Mouse (Mus musculus) granulocyte monocyte progenitor cell, adult 5-6 weeks (primary cell): ENCODE measurements around the gene Cd209f. TPM values are rescaled to one million over a fixed set of nuclear protein-coding genes. Genes with fewer than 3 reads are reported as not detected.
"Not testable (repeated sequence)": the region's sequence is repeated elsewhere in the genome, so short reads cannot be mapped to it uniquely, and the experiment has no call there.

ENCODE experiments used
- ATAC-seq: replicated peaks from 2 replicates; pipeline ENCODE4 v1.8.0; 2016; ENCODE audit warnings: mild to moderate bottlenecking, moderate TSS enrichment, inconsistent platforms; ENCODE audit not compliant: poor library complexity, severe bottlenecking
- total RNA-seq, 2 experiments: library from RNA; stranded (forward) in 1 of 2; stranded (reverse) in 1 of 2; fragments of 200-712, 200-1000 nt in 1 of 2; fragments of >200 nt in 1 of 2; fragmentation: Nextera tagmentation in 1 of 2; gene quantifications; 2 replicates each; pipeline ENCODE4 v1.2.3; 2014 to 2017

Gene Cd209f
- total RNA-seq (2014; fragmentation: Nextera tagmentation) = 0.64 TPM in 1 of 2 replicates, not detected in the other
- not detected in 2 replicates for total RNA-seq (2017)

GRCm38 (mm10) chr8:4105735-4106134 is at the start of gene Cd209f:
TSS of gene Cd209f (minus strand) at chr8:4105835.
- not testable (repeated sequence) for ATAC-seq

- ATAC-seq = no peak
Measured at GRCm38 (mm10) chr8:4154878-4155277, 49.2 kb upstream of the Cd209f start.

- no peak for ATAC-seq
Measured at GRCm38 (mm10) chr8:4147272-4147671, 41.6 kb upstream of the Cd209f start.

GRCm38 (mm10) chr8:4141721-4142120 is 36.1 kb upstream of the Cd209f start:
- no peak for ATAC-seq

GRCm38 (mm10) chr8:4139660-4140646 is 34.3 kb upstream of the Cd209f start:
- ATAC-seq = peak; percentile 96

GRCm38 (mm10) chr8:4133798-4134197 is 28.2 kb upstream of the Cd209f start, which contains the start of gene Cd209g:
TSS of gene Cd209g (plus strand) at chr8:4134098.
- no peak for ATAC-seq

GRCm38 (mm10) chr8:4088514-4088913 is 17.1 kb downstream of the Cd209f start:
- peak; percentile 81 for ATAC-seq

GRCm38 (mm10) chr8:4087180-4087722 is 18.4 kb downstream of the Cd209f start:
- peak; percentile 86 for ATAC-seq

Other genes with a start within 250 kb of the Cd209f start
- not detected in 2 replicates for gene Cd209d, start 227.3 kb downstream of the Cd209f start, total RNA-seq (2014; fragmentation: Nextera tagmentation)
- not detected in 2 replicates for gene Cd209d, start 227.3 kb downstream of the Cd209f start, total RNA-seq (2017)
- not detected in 2 replicates for gene Cd209b, start 179.0 kb downstream of the Cd209f start, total RNA-seq (2014; fragmentation: Nextera tagmentation)
- gene Cd209b, start 179.0 kb downstream of the Cd209f start, total RNA-seq (2017) = not detected in 2 replicates
- not detected in 2 replicates for gene Cd209c, start 151.1 kb downstream of the Cd209f start, total RNA-seq (2014; fragmentation: Nextera tagmentation)
- gene Cd209c, start 151.1 kb downstream of the Cd209f start, total RNA-seq (2017) = not detected in 2 replicates
- gene Cd209g, start 28.3 kb upstream of the Cd209f start, total RNA-seq (2014; fragmentation: Nextera tagmentation) = not detected in 2 replicates
- gene Cd209g, start 28.3 kb upstream of the Cd209f start, total RNA-seq (2017) = not detected in 2 replicates
- gene Evi5l, start 60.7 kb upstream of the Cd209f start, total RNA-seq (2014; fragmentation: Nextera tagmentation) = 4.4 and 10.5 TPM in 2 replicates
- gene Evi5l, start 60.7 kb upstream of the Cd209f start, total RNA-seq (2017) = 4.1 and 9.4 TPM in 2 replicates
- 0.68 and 0.80 TPM in 2 replicates for gene Prr36, start 111.6 kb upstream of the Cd209f start, total RNA-seq (2014; fragmentation: Nextera tagmentation)
- gene Prr36, start 111.6 kb upstream of the Cd209f start, total RNA-seq (2017) = under 0.01 TPM in 1 of 2 replicates, not detected in the other
- gene Lrrc8e, start 121.0 kb upstream of the Cd209f start, total RNA-seq (2014; fragmentation: Nextera tagmentation) = not detected in 2 replicates
- not detected in 2 replicates for gene Lrrc8e, start 121.0 kb upstream of the Cd209f start, total RNA-seq (2017)
- 29.7 and 44.6 TPM in 2 replicates for gene Map2k7, start 132.9 kb upstream of the Cd209f start, total RNA-seq (2014; fragmentation: Nextera tagmentation)
- 21.5 and 34.3 TPM in 2 replicates for gene Map2k7, start 132.9 kb upstream of the Cd209f start, total RNA-seq (2017)
- 1.1 TPM in 1 of 2 replicates, not detected in the other for gene Gm49320, start 133.0 kb upstream of the Cd209f start, total RNA-seq (2014; fragmentation: Nextera tagmentation)
- gene Gm49320, start 133.0 kb upstream of the Cd209f start, total RNA-seq (2017) = 0.52 TPM in 1 of 2 replicates, not detected in the other
- 13.1 and 17.0 TPM in 2 replicates for gene Tgfbr3l, start 142.4 kb upstream of the Cd209f start, total RNA-seq (2014; fragmentation: Nextera tagmentation)
- 2.4 and 2.8 TPM in 2 replicates for gene Tgfbr3l, start 142.4 kb upstream of the Cd209f start, total RNA-seq (2017)
- gene Snapc2, start 147.2 kb upstream of the Cd209f start, total RNA-seq (2014; fragmentation: Nextera tagmentation) = 14.4 and 14.5 TPM in 2 replicates
- 12.5 and 14.5 TPM in 2 replicates for gene Snapc2, start 147.2 kb upstream of the Cd209f start, total RNA-seq (2017)
- 3.8 and 3.9 TPM in 2 replicates for gene Ctxn1, start 153.4 kb upstream of the Cd209f start, total RNA-seq (2014; fragmentation: Nextera tagmentation)
- 0.60 TPM in 1 of 2 replicates, not detected in the other for gene Ctxn1, start 153.4 kb upstream of the Cd209f start, total RNA-seq (2017)
- 72.1 and 74.5 TPM in 2 replicates for gene Timm44, start 170.1 kb upstream of the Cd209f start, total RNA-seq (2014; fragmentation: Nextera tagmentation)
- 113 and 128 TPM in 2 replicates for gene Timm44, start 170.1 kb upstream of the Cd209f start, total RNA-seq (2017)
- 16.9 and 23.2 TPM in 2 replicates for gene Ccl25, start 219.4 kb upstream of the Cd209f start, total RNA-seq (2014; fragmentation: Nextera tagmentation)
- gene Ccl25, start 219.4 kb upstream of the Cd209f start, total RNA-seq (2017) = 5.1 and 16.7 TPM in 2 replicates
- gene Elavl1, start 219.6 kb upstream of the Cd209f start, total RNA-seq (2014; fragmentation: Nextera tagmentation) = 99.5 and 118 TPM in 2 replicates
- 92.6 and 107 TPM in 2 replicates for gene Elavl1, start 219.6 kb upstream of the Cd209f start, total RNA-seq (2017)